Mouse (Mus musculus): ENCODE measurements around the gene Ptges. TPM values are rescaled to one million over a fixed set of nuclear protein-coding genes. Genes with fewer than 3 reads are reported as not detected.

The Ptges gene
- polyA plus RNA-seq, 1 experiment from 2014 or later, result 2.7 TPM

- Histone ChIP-seq H3K27me3 (no peaks in the 10 kb centered on the region), H3K9me3 (no peaks in the 10 kb centered on the region), H3K36me3 (replicated peaks) (no peaks in the 10 kb centered on the region), H3K4me3 (replicated peaks) (no peak overlapping the region), H3K27ac (peak overlapping the region; percentile 46; the same call in 1 of the 2 replicates), H3K4me1 (0 out of 2 replicates have a peak, but pooled peaks cover under 1% of the 10 kb centered on the region), H3K4me2 (no peak overlapping the region), H3K9ac (no peak overlapping the region)
- no peak for ATAC-seq (ENCODE audit: low FRiP score)
- WGBS, result 73% methylated on average over 9 of the region's 9 CpGs
Measured at GRCm38 (mm10) chr2:30885453-30886163, 44.1 kb downstream of the Ptges start.

- 93% methylated on average over 4 of the region's 4 CpGs for WGBS
- H3K36me3 ChIP-seq (replicated peaks), result no peaks in the 10 kb centered on the region
- no peak overlapping the region for H3K27ac ChIP-seq
- ATAC-seq (ENCODE audit: low FRiP score), result no peak
- H3K9ac ChIP-seq, result no peak overlapping the region
- no peak overlapping the region for H3K4me2 ChIP-seq
- H3K4me3 ChIP-seq (replicated peaks), result no peak overlapping the region
- H3K27me3 ChIP-seq, result no peaks in the 10 kb centered on the region
- no peaks in the 10 kb centered on the region for H3K4me1 ChIP-seq
- no peaks in the 10 kb centered on the region for H3K9me3 ChIP-seq
Measured at GRCm38 (mm10) chr2:30884852-30885373, 44.8 kb downstream of the Ptges start.

- WGBS, result 87% methylated on average over 7 of the region's 7 CpGs
- Histone ChIP-seq H3K27me3 (no peaks in the 10 kb centered on the region), H3K4me1 (no peaks in the 10 kb centered on the region), H3K9me3 (no peaks in the 10 kb centered on the region), H3K4me3 (replicated peaks) (no peak overlapping the region), H3K4me2 (no peak overlapping the region), H3K36me3 (replicated peaks) (no peaks in the 10 kb centered on the region), H3K9ac (no peak overlapping the region), H3K27ac (no peak overlapping the region)
- ATAC-seq (ENCODE audit: low FRiP score), result no peak
Measured at GRCm38 (mm10) chr2:30881215-30881614, 48.4 kb downstream of the Ptges start.

- Histone ChIP-seq H3K9me3 (no peaks in the 10 kb centered on the region), H3K4me3 (replicated peaks) (no peak overlapping the region), H3K4me1 (peaks cover 11% of the 10 kb centered on the region; the same call in 1 of the 2 replicates), H3K27ac (no peak overlapping the region), H3K27me3 (no peaks in the 10 kb centered on the region), H3K9ac (no peak overlapping the region), H3K36me3 (replicated peaks) (no peaks in the 10 kb centered on the region), H3K4me2 (no peak overlapping the region)
- ATAC-seq (ENCODE audit: low FRiP score), result no peak
- WGBS, result 92% methylated on average over 15 of the region's 15 CpGs
Measured at GRCm38 (mm10) chr2:30879481-30879880, 50.2 kb downstream of the Ptges start.

- H3K4me1 ChIP-seq, result peaks cover 22% of the 10 kb centered on the region; the same call in 1 of the 2 replicates
- no peak overlapping the region for H3K4me2 ChIP-seq
- H3K27ac ChIP-seq, result no peak overlapping the region
- H3K9ac ChIP-seq, result no peak overlapping the region
- no peaks in the 10 kb centered on the region for H3K9me3 ChIP-seq
- no peaks in the 10 kb centered on the region for H3K36me3 ChIP-seq (replicated peaks)
- ATAC-seq (ENCODE audit: low FRiP score), result no peak
- no peak overlapping the region for H3K4me3 ChIP-seq (replicated peaks)
- WGBS, result 52% methylated on average over 11 of the region's 11 CpGs
- no peaks in the 10 kb centered on the region for H3K27me3 ChIP-seq
Measured at GRCm38 (mm10) chr2:30875621-30876432, 53.8 kb downstream of the Ptges start.

GRCm38 (mm10) chr2:30875096-30875495 lies 54.6 kb downstream of the Ptges start:
- Histone ChIP-seq H3K4me3 (replicated peaks) (no peak overlapping the region), H3K9ac (no peak overlapping the region), H3K36me3 (replicated peaks) (no peaks in the 10 kb centered on the region), H3K27me3 (no peaks in the 10 kb centered on the region), H3K9me3 (no peaks in the 10 kb centered on the region), H3K4me1 (peaks cover 22% of the 10 kb centered on the region; the same call in 1 of the 2 replicates), H3K4me2 (no peak overlapping the region), H3K27ac (no peak overlapping the region)
- WGBS, result 74% methylated on average over 7 of the region's 7 CpGs
- no peak for ATAC-seq (ENCODE audit: low FRiP score)

DNA sequence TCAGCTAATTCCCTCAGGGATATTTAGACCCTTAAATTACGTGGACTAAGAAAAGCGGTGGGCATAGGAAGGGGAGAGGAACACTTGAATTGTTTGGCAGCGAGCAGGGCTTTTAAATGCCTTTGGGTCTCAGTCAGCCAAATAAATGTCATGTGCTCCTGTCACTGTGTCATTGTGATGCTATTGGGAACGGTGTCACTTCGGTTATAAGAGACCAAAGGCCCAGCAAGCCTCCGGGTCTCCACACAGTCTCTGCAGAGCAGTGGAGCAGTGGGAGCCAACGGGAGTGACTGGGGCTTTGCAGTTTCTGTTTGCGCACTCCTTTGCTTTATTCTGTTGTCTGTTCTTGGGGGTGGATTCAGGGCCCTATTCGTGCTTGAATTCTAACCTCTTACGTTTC lies 55.2 kb downstream of the Ptges start:
- Histone ChIP-seq H3K27ac (no peak overlapping the region), H3K9me3 (no peaks in the 10 kb centered on the region), H3K27me3 (no peaks in the 10 kb centered on the region), H3K4me3 (replicated peaks) (no peak overlapping the region), H3K36me3 (replicated peaks) (no peaks in the 10 kb centered on the region), H3K4me1 (peaks cover 22% of the 10 kb centered on the region; the same call in 1 of the 2 replicates), H3K4me2 (no peak overlapping the region), H3K9ac (no peak overlapping the region)
- ATAC-seq (ENCODE audit: low FRiP score), result no peak
- 31% methylated on average over 10 of the region's 10 CpGs for WGBS

DNA sequence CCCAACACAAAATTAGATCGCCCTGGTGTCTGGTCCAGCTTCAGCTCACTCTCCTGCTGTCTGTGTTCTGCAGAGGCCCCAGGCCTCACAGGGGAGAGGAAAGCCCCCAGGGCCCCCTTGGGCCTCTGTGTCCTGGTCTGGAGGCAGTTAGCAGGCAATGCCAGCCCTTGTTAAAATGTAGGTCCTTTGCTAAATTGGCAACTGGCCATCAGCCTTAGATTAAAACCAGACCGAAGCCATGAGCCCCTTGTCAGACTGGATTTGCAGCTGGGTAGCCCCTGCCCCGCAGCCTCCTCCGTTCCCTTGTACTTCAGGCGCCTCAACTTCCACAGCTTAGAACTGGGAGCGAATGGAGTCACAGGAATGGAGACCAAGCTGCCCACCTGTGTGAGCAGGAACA lies 57.0 kb downstream of the Ptges start:
- Histone ChIP-seq H3K27me3 (no peaks in the 10 kb centered on the region), H3K27ac (0 out of 2 replicates have a peak overlapping the region, but pooled peaks have one; percentile 36), H3K4me1 (peaks cover 22% of the 10 kb centered on the region; the same call in 1 of the 2 replicates), H3K4me3 (replicated peaks) (no peak overlapping the region), H3K9me3 (no peaks in the 10 kb centered on the region), H3K4me2 (no peak overlapping the region), H3K36me3 (replicated peaks) (no peaks in the 10 kb centered on the region), H3K9ac (no peak overlapping the region)
- WGBS, result 82% methylated on average over 6 of the region's 6 CpGs
- ATAC-seq (ENCODE audit: low FRiP score), result no peak

DNA sequence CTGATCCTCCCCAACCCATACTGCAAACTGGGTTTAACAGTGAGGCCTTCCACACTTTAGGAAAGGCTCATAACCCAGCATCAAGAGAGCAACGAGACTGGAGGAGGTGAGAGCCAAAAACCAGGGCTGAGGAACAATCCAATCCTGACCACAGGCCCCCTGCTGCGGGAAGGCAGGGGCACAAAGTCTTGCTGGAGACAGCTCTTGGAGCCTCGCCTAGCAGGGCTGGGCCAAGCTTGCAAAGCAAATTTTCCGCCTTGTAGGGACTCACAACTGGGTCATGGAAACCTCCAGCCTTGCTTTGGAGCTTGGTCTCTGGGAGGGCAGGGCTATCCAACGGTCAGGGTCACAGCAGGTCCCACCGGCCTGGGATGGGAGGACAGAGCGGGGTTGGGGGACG lies 58.8 kb downstream of the Ptges start:
- H3K27me3 ChIP-seq, result peaks cover 3% of the 10 kb centered on the region; the same call in 1 of the 2 replicates
- H3K9ac ChIP-seq, result no peak overlapping the region
- no peaks in the 10 kb centered on the region for H3K36me3 ChIP-seq (replicated peaks)
- H3K4me3 ChIP-seq (replicated peaks), result no peak overlapping the region
- no peak for ATAC-seq (ENCODE audit: low FRiP score)
- no peak overlapping the region for H3K27ac ChIP-seq
- peaks cover 21% of the 10 kb centered on the region; the same call in 1 of the 2 replicates for H3K4me1 ChIP-seq
- no peak overlapping the region for H3K4me2 ChIP-seq
- no peaks in the 10 kb centered on the region for H3K9me3 ChIP-seq
- 72% methylated on average over 8 of the region's 8 CpGs for WGBS

DNA sequence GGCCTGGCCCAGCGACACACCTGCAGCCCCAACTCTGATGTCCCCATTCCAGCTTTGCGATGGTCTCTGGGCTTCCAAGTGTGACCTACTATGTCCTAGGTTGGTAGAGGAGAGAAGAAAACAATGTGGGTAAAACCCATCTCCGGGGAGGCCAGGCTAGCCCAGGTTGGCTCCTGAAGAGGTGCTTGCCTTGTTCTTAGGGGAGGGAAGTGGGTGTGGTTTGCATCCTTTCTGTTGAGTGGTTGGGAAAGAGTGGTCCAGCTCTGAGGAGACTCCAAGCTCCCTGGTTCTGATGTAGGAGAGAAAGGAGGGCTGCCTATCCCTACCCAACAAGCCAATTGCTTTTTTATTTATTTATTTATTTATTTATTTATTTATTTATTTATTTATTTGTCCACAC lies 64.2 kb downstream of the Ptges start:
- Histone ChIP-seq H3K27me3 (peaks cover 31% of the 10 kb centered on the region), H3K4me2 (peak overlapping the region; percentile 50; the same call in 1 of the 2 replicates), H3K36me3 (replicated peaks) (no peaks in the 10 kb centered on the region), H3K4me1 (peaks cover 8% of the 10 kb centered on the region), H3K4me3 (replicated peaks) (no peak overlapping the region), H3K9me3 (no peaks in the 10 kb centered on the region), H3K27ac (no peak overlapping the region), H3K9ac (0 out of 2 replicates have a peak overlapping the region, but pooled peaks have one; percentile 33)
- ATAC-seq (ENCODE audit: low FRiP score), result no peak
- WGBS, result 68% methylated on average over 3 of the region's 3 CpGs

GRCm38 (mm10) chr2:30864968-30865381 lies 64.7 kb downstream of the Ptges start:
- Histone ChIP-seq H3K4me3 (replicated peaks) (peak overlapping the region; percentile 22), H3K4me1 (peaks cover 8% of the 10 kb centered on the region), H3K27ac (no peak overlapping the region), H3K9me3 (no peaks in the 10 kb centered on the region), H3K36me3 (replicated peaks) (no peaks in the 10 kb centered on the region), H3K4me2 (peak overlapping the region; percentile 50), H3K27me3 (peaks cover 31% of the 10 kb centered on the region), H3K9ac (peak overlapping the region; percentile 33; the same call in 1 of the 2 replicates)
- WGBS, result 2% methylated on average over 33 of the region's 35 CpGs
- ATAC-seq (ENCODE audit: low FRiP score), result no peak

DNA sequence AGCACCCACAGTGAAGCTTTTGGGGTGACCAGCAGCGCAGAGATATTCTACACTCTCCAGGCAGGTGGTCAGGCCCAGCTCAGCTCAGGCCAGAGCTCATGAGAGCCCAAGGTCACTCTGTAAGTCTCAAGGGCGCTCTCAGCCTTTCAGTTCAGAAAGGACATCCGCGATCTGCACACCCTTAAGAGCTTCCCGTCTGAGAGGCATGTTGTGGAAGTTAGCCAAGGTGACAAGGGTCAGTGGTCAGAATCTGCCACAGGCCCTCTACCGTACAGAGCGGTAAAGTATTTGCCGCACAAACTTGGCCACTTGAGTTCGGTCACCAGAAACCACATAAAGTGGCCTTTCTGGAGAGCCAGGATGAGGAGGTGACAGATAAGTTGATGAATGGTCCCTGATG lies 66.1 kb downstream of the Ptges start:
- no peaks in the 10 kb centered on the region for H3K9me3 ChIP-seq
- H3K4me2 ChIP-seq, result no peak overlapping the region
- H3K4me1 ChIP-seq, result peaks cover 8% of the 10 kb centered on the region
- no peaks in the 10 kb centered on the region for H3K36me3 ChIP-seq (replicated peaks)
- H3K9ac ChIP-seq, result no peak overlapping the region
- no peak for ATAC-seq (ENCODE audit: low FRiP score)
- peaks cover 31% of the 10 kb centered on the region for H3K27me3 ChIP-seq
- no peak overlapping the region for H3K27ac ChIP-seq
- 83% methylated on average over 9 of the region's 9 CpGs for WGBS
- H3K4me3 ChIP-seq (replicated peaks), result no peak overlapping the region

Data from forebrain, embryonic 12.5 days (tissue).